Mouse (Mus musculus): ENCODE measurements around the gene Megf8. TPM values are rescaled to one million over a fixed set of nuclear protein-coding genes. Genes with fewer than 3 reads are reported as not detected.
A peak's percentile ranks its signal among the peaks of the same experiment; 100 is the strongest.
"Not testable (repeated sequence)": the region's sequence is repeated elsewhere in the genome, so short reads cannot be mapped to it uniquely, and the experiment has no call there.

The Megf8 gene
- polyA plus RNA-seq, 1 experiment from 2014 or later = 18.2 TPM

GRCm38 (mm10) chr7:25395186-25395557 is 78.2 kb downstream of the Megf8 start:
- Histone ChIP-seq H3K36me3 (ENCODE audit: insufficient read depth, low read length) (no peaks in the 10 kb centered on the region), H3K4me2 (replicated peaks; ENCODE audit: low read depth, low read length) (peak overlapping the region; percentile 88), H3K4me1 (ENCODE audit: insufficient read depth, low read length) (peaks cover 37% of the 10 kb centered on the region), H3K27ac (ENCODE audit: low read length) (peak overlapping the region; percentile 61; the same call in 1 of the 2 replicates), H3K9me3 (ENCODE audit: low read length) (no peaks in the 10 kb centered on the region), H3K4me3 (ENCODE audit: low read length) (peak overlapping the region; percentile 74), H3K9ac (replicated peaks; ENCODE audit: low read length) (peak overlapping the region; percentile 76), H3K27me3 (ENCODE audit: insufficient read depth, low read length) (no peaks in the 10 kb centered on the region)
- peak; percentile 36 for ATAC-seq (ENCODE audit: low FRiP score, low TSS enrichment)
- 0% methylated on average over 22 of the region's 22 CpGs for WGBS

- Histone ChIP-seq H3K27ac (ENCODE audit: low read length) (peak overlapping the region; percentile 79), H3K9me3 (ENCODE audit: low read length) (no peaks in the 10 kb centered on the region), H3K27me3 (ENCODE audit: insufficient read depth, low read length) (no peaks in the 10 kb centered on the region), H3K4me1 (ENCODE audit: insufficient read depth, low read length) (peaks cover 32% of the 10 kb centered on the region), H3K4me3 (ENCODE audit: low read length) (peak overlapping the region; percentile 74), H3K4me2 (replicated peaks; ENCODE audit: low read depth, low read length) (peak overlapping the region; percentile 88), H3K9ac (replicated peaks; ENCODE audit: low read length) (peak overlapping the region; percentile 76), H3K36me3 (ENCODE audit: insufficient read depth, low read length) (no peaks in the 10 kb centered on the region)
- ATAC-seq (ENCODE audit: low FRiP score, low TSS enrichment) = peak; percentile 97
- WGBS = 7% methylated on average over 51 of the region's 52 CpGs
Observed at GRCm38 (mm10) chr7:25395558-25396521, 78.9 kb downstream of the Megf8 start.

- H3K9me3 ChIP-seq (ENCODE audit: low read length) = no peaks in the 10 kb centered on the region
- H3K4me3 ChIP-seq (ENCODE audit: low read length) = peak overlapping the region; percentile 74; the same call in 1 of the 2 replicates
- H3K9ac ChIP-seq (replicated peaks; ENCODE audit: low read length) = no peak overlapping the region
- H3K4me1 ChIP-seq (ENCODE audit: insufficient read depth, low read length) = peaks cover 32% of the 10 kb centered on the region
- H3K4me2 ChIP-seq (replicated peaks; ENCODE audit: low read depth, low read length) = peak overlapping the region; percentile 88
- no peak for ATAC-seq (ENCODE audit: low FRiP score, low TSS enrichment)
- no peaks in the 10 kb centered on the region for H3K27me3 ChIP-seq (ENCODE audit: insufficient read depth, low read length)
- H3K27ac ChIP-seq (ENCODE audit: low read length) = peak overlapping the region; percentile 79; the same call in 1 of the 2 replicates
- WGBS = 94% methylated on average over 14 of the region's 14 CpGs
- no peaks in the 10 kb centered on the region for H3K36me3 ChIP-seq (ENCODE audit: insufficient read depth, low read length)
Observed at GRCm38 (mm10) chr7:25396621-25397020, 79.7 kb downstream of the Megf8 start.

- no peak for ATAC-seq (ENCODE audit: low FRiP score, low TSS enrichment)
- Histone ChIP-seq H3K27ac (ENCODE audit: low read length) (no peak within 1 kb of the TSS), H3K36me3 (ENCODE audit: insufficient read depth, low read length) (no peaks in the 10 kb centered on the region), H3K9ac (replicated peaks; ENCODE audit: low read length) (no peak within 1 kb of the TSS), H3K9me3 (ENCODE audit: low read length) (no peaks in the 10 kb centered on the region), H3K4me1 (ENCODE audit: insufficient read depth, low read length) (peaks cover 36% of the 10 kb centered on the region), H3K4me3 (ENCODE audit: low read length) (no peak within 1 kb of the TSS), H3K27me3 (ENCODE audit: insufficient read depth, low read length) (no peaks in the 10 kb centered on the region), H3K4me2 (replicated peaks; ENCODE audit: low read depth, low read length) (peak within 1 kb of the TSS; percentile 19; the same call in 1 of the 2 replicates)
- 96% methylated on average over 1 of the region's 1 CpGs for WGBS
Observed at GRCm38 (mm10) chr7:25398610-25399009, 81.6 kb downstream of the Megf8 start, which contains the start of gene Lipe. Lipe (minus strand) TSS chr7:25398710.

GRCm38 (mm10) chr7:25399028-25399427 is 82.1 kb downstream of the Megf8 start:
- not testable (repeated sequence) for H3K36me3 ChIP-seq (ENCODE audit: insufficient read depth, low read length); H3K27ac ChIP-seq (ENCODE audit: low read length); H3K4me2 ChIP-seq (replicated peaks; ENCODE audit: low read depth, low read length); ATAC-seq (ENCODE audit: low FRiP score, low TSS enrichment); H3K4me3 ChIP-seq (ENCODE audit: low read length); H3K9me3 ChIP-seq (ENCODE audit: low read length); H3K9ac ChIP-seq (replicated peaks; ENCODE audit: low read length); H3K27me3 ChIP-seq (ENCODE audit: insufficient read depth, low read length)
- H3K4me1 ChIP-seq (ENCODE audit: insufficient read depth, low read length) = peaks cover 32% of the 10 kb centered on the region

- ATAC-seq (ENCODE audit: low FRiP score, low TSS enrichment) = no peak
- Histone ChIP-seq H3K9me3 (ENCODE audit: low read length) (no peaks in the 10 kb centered on the region), H3K27me3 (ENCODE audit: insufficient read depth, low read length) (no peaks in the 10 kb centered on the region), H3K4me1 (ENCODE audit: insufficient read depth, low read length) (peaks cover 17% of the 10 kb centered on the region), H3K36me3 (ENCODE audit: insufficient read depth, low read length) (no peaks in the 10 kb centered on the region), H3K4me3 (ENCODE audit: low read length) (no peak overlapping the region), H3K9ac (replicated peaks; ENCODE audit: low read length) (no peak overlapping the region), H3K27ac (ENCODE audit: low read length) (no peak overlapping the region), H3K4me2 (replicated peaks; ENCODE audit: low read depth, low read length) (no peak overlapping the region)
- WGBS = 43% methylated on average over 2 of the region's 2 CpGs
Observed at GRCm38 (mm10) chr7:25401551-25401950, 84.6 kb downstream of the Megf8 start.

GRCm38 (mm10) chr7:25401986-25402385 is 85.0 kb downstream of the Megf8 start:
- no peak for ATAC-seq (ENCODE audit: low FRiP score, low TSS enrichment)
- Histone ChIP-seq H3K27ac (ENCODE audit: low read length) (peak overlapping the region; percentile 74), H3K4me3 (ENCODE audit: low read length) (no peak overlapping the region), H3K36me3 (ENCODE audit: insufficient read depth, low read length) (no peaks in the 10 kb centered on the region), H3K9ac (replicated peaks; ENCODE audit: low read length) (no peak overlapping the region), H3K4me1 (ENCODE audit: insufficient read depth, low read length) (peaks cover 14% of the 10 kb centered on the region), H3K27me3 (ENCODE audit: insufficient read depth, low read length) (no peaks in the 10 kb centered on the region), H3K9me3 (ENCODE audit: low read length) (no peaks in the 10 kb centered on the region), H3K4me2 (replicated peaks; ENCODE audit: low read depth, low read length) (no peak overlapping the region)
- WGBS = 36% methylated on average over 5 of the region's 5 CpGs

GRCm38 (mm10) chr7:25402671-25403101 is 85.7 kb downstream of the Megf8 start:
- Histone ChIP-seq H3K36me3 (ENCODE audit: insufficient read depth, low read length) (no peaks in the 10 kb centered on the region), H3K4me1 (ENCODE audit: insufficient read depth, low read length) (peaks cover 7% of the 10 kb centered on the region), H3K4me3 (ENCODE audit: low read length) (no peak overlapping the region), H3K27me3 (ENCODE audit: insufficient read depth, low read length) (no peaks in the 10 kb centered on the region), H3K9me3 (ENCODE audit: low read length) (no peaks in the 10 kb centered on the region), H3K9ac (replicated peaks; ENCODE audit: low read length) (no peak overlapping the region), H3K27ac (ENCODE audit: low read length) (peak overlapping the region; percentile 74), H3K4me2 (replicated peaks; ENCODE audit: low read depth, low read length) (no peak overlapping the region)
- peak; percentile 71 for ATAC-seq (ENCODE audit: low FRiP score, low TSS enrichment)
- WGBS = 3% methylated on average over 2 of the region's 2 CpGs

- Histone ChIP-seq H3K9me3 (ENCODE audit: low read length) (no peaks in the 10 kb centered on the region), H3K27me3 (ENCODE audit: insufficient read depth, low read length) (no peaks in the 10 kb centered on the region), H3K4me3 (ENCODE audit: low read length) (no peak overlapping the region), H3K4me1 (ENCODE audit: insufficient read depth, low read length) (peaks cover 6% of the 10 kb centered on the region; the same call in 1 of the 2 replicates), H3K4me2 (replicated peaks; ENCODE audit: low read depth, low read length) (no peak overlapping the region), H3K9ac (replicated peaks; ENCODE audit: low read length) (no peak overlapping the region), H3K27ac (ENCODE audit: low read length) (no peak overlapping the region), H3K36me3 (ENCODE audit: insufficient read depth, low read length) (no peaks in the 10 kb centered on the region)
- WGBS = 71% methylated on average over 7 of the region's 7 CpGs
- no peak for ATAC-seq (ENCODE audit: low FRiP score, low TSS enrichment)
Observed at GRCm38 (mm10) chr7:25406468-25406867, 89.5 kb downstream of the Megf8 start.

Data from kidney, embryonic 16.5 days (tissue).